Mouse (Mus musculus) megakaryocyte, embryonic 14.5 days (primary cell): ENCODE data around the gene Galm.

Source experiments
- FLI1 ChIP-seq: IDR thresholded peaks from 2 replicates; pipeline ENCODE4 v1.6.1; 2012; ENCODE audit warnings: low read length, inconsistent platforms, mixed read lengths
- GATA1 ChIP-seq: IDR thresholded peaks from 3 replicates; pipeline ENCODE4 v1.6.1; 2012; ENCODE audit warnings: mixed read lengths, low read length, inconsistent platforms, borderline replicate concordance

DNA sequence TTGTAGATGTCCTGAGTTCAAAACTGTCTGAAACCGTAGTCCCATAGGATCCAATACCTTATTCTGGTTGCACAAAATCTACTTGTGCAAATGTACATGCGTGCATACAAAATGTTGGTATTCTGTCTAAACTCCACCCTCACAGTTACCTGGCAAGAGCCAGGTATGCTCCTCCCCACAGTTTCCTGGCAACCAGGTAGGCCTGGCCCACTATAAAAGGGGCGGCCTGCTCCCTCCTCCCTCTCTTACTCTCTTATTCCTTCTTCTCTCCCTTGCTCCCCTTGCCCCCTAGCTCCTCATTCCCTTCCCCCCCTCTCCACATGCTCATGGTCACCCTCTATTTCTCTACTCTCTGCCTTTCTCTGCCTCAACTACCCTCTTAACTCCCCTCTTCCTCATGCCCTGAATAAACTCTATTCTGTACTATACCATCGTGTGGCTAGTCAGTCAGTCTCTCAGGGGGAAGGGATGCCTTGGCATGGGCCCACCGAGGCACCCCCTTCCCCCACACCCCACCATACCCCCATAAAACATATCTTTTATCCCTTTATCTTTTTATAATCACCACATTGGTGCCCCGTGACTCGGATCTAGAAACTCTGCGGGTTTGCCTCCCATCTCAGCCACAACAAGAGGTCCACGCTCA, 31.9 kb upstream of the Galm start:
- no peak for TF ChIP-seq GATA1
- TF ChIP-seq FLI1 = no peak
